Mouse (Mus musculus): ENCODE measurements around the gene Itpr1.
A peak's percentile ranks its signal among the peaks of the same experiment; 100 is the strongest.

Gene Itpr1

GRCm38 (mm10) chr6:108214294-108214925, 1.5 kb downstream of the Itpr1 start:
- no peak for DNase-seq (ENCODE audit: low spot score)

- DNase-seq (ENCODE audit: low spot score) = no peak
Observed at GRCm38 (mm10) chr6:108216091-108216490, 3.2 kb downstream of the Itpr1 start.

- DNase-seq (ENCODE audit: low spot score) = no peak
Observed at GRCm38 (mm10) chr6:108216832-108217231, 3.9 kb downstream of the Itpr1 start.

GRCm38 (mm10) chr6:108217987-108218386, 5.1 kb downstream of the Itpr1 start:
- DNase-seq (ENCODE audit: low spot score) = no peak

- DNase-seq (ENCODE audit: low spot score) = no peak
Observed at GRCm38 (mm10) chr6:108222435-108222834, 9.5 kb downstream of the Itpr1 start.

- no peak for DNase-seq (ENCODE audit: low spot score)
Observed at GRCm38 (mm10) chr6:108222875-108223274, 10.0 kb downstream of the Itpr1 start.

- DNase-seq (ENCODE audit: low spot score) = no peak
Observed at GRCm38 (mm10) chr6:108224361-108224760, 11.5 kb downstream of the Itpr1 start.

- no peak for DNase-seq (ENCODE audit: low spot score)
Observed at GRCm38 (mm10) chr6:108225027-108225426, 12.1 kb downstream of the Itpr1 start.

- no peak for DNase-seq (ENCODE audit: low spot score)
Observed at GRCm38 (mm10) chr6:108226230-108226629, 13.3 kb downstream of the Itpr1 start.

GRCm38 (mm10) chr6:108227461-108227860, 14.6 kb downstream of the Itpr1 start:
- DNase-seq (ENCODE audit: low spot score) = no peak

GRCm38 (mm10) chr6:108228048-108228447, 15.2 kb downstream of the Itpr1 start:
- no peak for DNase-seq (ENCODE audit: low spot score)

GRCm38 (mm10) chr6:108228601-108229000, 15.7 kb downstream of the Itpr1 start:
- DNase-seq (ENCODE audit: low spot score) = no peak

- DNase-seq (ENCODE audit: low spot score) = no peak
Observed at GRCm38 (mm10) chr6:108230608-108231007, 17.7 kb downstream of the Itpr1 start.

GRCm38 (mm10) chr6:108231892-108232710, 19.2 kb downstream of the Itpr1 start:
- DNase-seq (ENCODE audit: low spot score) = no peak

GRCm38 (mm10) chr6:108233070-108233469, 20.2 kb downstream of the Itpr1 start:
- DNase-seq (ENCODE audit: low spot score) = no peak

- no peak for DNase-seq (ENCODE audit: low spot score)
Observed at GRCm38 (mm10) chr6:108234536-108234935, 21.6 kb downstream of the Itpr1 start.

GRCm38 (mm10) chr6:108235680-108236123, 22.8 kb downstream of the Itpr1 start:
- peak; percentile 30 for DNase-seq (ENCODE audit: low spot score)

GRCm38 (mm10) chr6:108236411-108236921, 23.6 kb downstream of the Itpr1 start:
- DNase-seq (ENCODE audit: low spot score) = no peak

GRCm38 (mm10) chr6:108236996-108237395, 24.1 kb downstream of the Itpr1 start:
- no peak for DNase-seq (ENCODE audit: low spot score)

GRCm38 (mm10) chr6:108237585-108237984, 24.7 kb downstream of the Itpr1 start:
- no peak for DNase-seq (ENCODE audit: low spot score)

- no peak for DNase-seq (ENCODE audit: low spot score)
Observed at GRCm38 (mm10) chr6:108238011-108238410, 25.1 kb downstream of the Itpr1 start.

GRCm38 (mm10) chr6:108239056-108239455, 26.2 kb downstream of the Itpr1 start:
- DNase-seq (ENCODE audit: low spot score) = no peak

- no peak for DNase-seq (ENCODE audit: low spot score)
Observed at GRCm38 (mm10) chr6:108240004-108240403, 27.1 kb downstream of the Itpr1 start.
